Mouse (Mus musculus) splenic B cell, adult 2 months (primary cell): ENCODE measurements around the gene Pym1.
A peak's percentile ranks its signal among the peaks of the same experiment; 100 is the strongest.

Experiments used
- DNase-seq: peaks from one replicate; pipeline ENCODE4 v3.0.0-alpha.2; 2011; ENCODE audit warnings: low read depth, low spot score
- H3K27me3 ChIP-seq: 2 replicates; pipeline ENCODE4 v1.6.1; 2012; ENCODE audit warnings: mild to moderate bottlenecking, low read length, moderate library complexity, mixed read lengths; ENCODE audit not compliant: control insufficient read depth, poor library complexity, insufficient read depth, severe bottlenecking
- H3K36me3 ChIP-seq: 2 replicates; pipeline ENCODE4 v1.6.1; 2012; ENCODE audit warnings: mild to moderate bottlenecking, low read length, moderate library complexity, mixed read lengths; ENCODE audit not compliant: control insufficient read depth, poor library complexity, insufficient read depth, severe bottlenecking

The Pym1 gene

DNA sequence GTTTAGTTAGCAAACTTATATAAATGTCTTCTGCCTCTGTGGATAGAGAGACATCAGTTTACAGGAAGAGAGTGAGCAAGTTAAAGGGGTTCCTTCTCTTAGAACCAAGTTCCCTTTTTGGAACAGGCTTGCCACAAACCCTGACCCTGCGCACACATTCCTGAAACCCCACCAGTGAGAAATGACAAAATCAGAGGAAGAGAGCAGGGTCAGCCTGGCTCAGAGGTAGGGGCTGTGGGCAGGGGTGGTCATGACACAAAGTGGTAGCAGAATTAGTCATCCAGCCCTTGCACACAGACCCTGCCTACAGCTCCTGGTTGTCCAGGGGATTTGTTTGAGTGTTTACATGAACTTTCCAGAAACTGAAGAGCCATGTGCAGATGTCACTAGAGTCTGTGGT lies 32.5 kb downstream of the Pym1 start:
- no peak for DNase-seq
- H3K36me3 ChIP-seq, result no peaks in the 10 kb centered on the region
- no peaks in the 10 kb centered on the region for H3K27me3 ChIP-seq

DNA sequence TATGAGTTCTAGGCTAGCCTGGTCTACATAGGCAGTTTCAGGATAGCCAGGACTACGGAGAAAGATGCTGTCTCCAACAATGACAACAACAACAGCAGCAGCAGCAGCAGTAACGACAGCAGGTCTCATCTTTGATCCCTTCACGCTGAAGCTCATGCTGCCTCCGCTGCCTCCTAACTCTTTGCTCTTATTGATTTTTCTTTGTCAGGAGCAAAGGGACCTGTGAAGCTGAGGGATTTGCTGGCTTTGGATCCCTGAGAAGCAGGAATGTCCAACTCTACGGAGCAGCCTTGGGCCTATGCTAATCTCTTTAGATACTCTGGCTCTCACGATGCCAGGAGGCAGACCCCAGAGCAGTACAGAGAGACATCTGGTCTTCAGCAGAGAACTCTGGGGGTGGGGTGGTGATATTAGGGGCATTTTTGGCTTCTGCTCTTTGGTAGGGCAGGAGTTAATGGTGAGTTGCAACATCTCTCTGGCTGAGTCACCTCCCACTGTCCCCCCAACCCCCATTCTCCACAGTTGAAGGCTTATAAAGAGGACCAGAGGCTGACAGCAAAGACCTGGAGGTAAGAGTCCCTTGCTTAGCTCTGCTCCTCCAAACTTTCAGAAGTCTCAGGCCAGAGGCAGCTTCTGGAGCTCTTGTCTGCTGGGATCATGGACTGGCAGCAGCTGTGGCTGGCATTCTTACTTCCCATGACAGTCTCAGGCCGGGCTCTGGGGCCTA lies 42.9 kb downstream of the Pym1 start, which contains the start of gene Mmp19:
Gene Mmp19 (plus strand): TSS at position 513 of the 727 bp plus-strand sequence.
- no peaks in the 10 kb centered on the region for H3K36me3 ChIP-seq
- H3K27me3 ChIP-seq, result no peaks in the 10 kb centered on the region
- DNase-seq, result no peak

DNA sequence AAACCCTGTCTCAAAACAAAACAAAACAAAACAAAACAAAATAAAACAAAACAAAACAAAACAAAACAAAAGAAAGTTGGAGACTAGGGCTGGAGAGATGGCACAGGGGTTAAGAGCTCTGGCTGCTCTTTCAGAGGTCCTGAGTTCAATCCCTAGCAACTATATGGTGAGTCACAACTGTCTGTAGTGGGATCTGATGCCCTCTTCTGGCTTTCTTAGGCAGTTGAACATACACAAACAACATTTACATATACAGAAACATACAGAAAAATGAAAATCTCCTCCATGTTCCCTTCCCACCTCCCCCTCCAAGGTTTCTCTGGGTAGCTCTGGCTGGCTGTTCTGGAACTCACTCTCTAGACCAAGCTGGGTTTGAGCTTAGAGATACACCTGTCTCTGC lies 44.4 kb downstream of the Pym1 start:
- no peak for DNase-seq
- H3K36me3 ChIP-seq, result no peaks in the 10 kb centered on the region
- H3K27me3 ChIP-seq, result no peaks in the 10 kb centered on the region

DNA sequence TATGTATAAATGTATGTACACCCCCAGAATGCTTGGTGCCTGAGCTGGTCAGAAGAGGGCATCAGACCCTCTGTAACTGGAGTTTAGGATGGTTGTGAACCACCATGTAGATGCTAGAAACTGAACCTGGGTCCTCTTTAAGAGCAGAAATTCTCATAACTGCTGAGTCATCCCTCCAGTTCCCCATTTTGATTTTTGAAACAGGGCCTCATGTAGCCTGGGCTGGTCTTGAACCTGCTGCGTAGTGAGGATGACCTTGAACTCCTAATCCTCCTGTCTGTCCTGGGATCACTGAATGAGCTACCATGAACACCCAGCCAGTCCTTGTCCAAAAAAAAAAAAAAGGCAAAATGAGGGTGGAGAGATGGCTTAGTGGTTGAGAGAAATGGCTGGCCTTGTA lies 45.6 kb downstream of the Pym1 start:
- DNase-seq, result no peak
- H3K27me3 ChIP-seq, result no peaks in the 10 kb centered on the region
- H3K36me3 ChIP-seq, result no peaks in the 10 kb centered on the region

DNA sequence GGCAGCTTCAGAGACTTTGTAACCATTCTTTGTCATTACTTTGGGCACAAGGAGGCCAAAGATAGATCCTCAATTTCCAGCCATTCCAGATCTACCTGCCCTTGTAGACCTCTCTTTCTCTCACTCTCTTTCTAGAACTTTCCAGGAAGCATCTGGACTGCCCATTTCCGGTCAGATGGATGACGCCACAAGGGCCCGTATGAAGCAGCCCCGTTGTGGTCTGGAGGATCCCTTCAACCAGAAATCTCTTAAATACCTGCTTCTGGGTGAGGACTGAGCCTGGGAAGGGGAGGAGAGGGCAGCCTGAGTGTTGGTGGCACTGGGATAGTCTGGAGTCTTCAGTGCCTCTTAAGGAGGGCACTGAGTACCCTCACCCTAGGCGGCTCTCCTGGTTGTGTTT lies 46.7 kb downstream of the Pym1 start:
- DNase-seq, result no peak
- Histone ChIP-seq H3K27me3 (no peaks in the 10 kb centered on the region), H3K36me3 (no peaks in the 10 kb centered on the region)

DNA sequence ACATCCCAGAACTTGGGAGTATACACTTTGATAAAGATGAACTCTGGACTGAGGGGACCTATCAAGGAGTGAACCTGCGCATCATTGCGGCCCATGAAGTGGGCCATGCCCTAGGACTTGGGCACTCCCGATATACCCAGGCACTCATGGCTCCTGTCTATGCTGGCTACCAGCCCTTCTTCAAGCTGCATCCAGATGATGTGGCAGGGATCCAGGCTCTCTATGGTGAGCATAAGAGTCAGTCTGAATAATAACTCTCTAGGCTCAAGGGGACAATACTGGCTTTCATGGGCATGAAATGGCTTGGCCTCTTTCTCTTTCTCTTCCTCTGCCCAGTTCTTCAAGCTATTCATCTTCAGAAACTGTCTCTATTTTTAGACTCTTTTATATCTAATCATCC lies 47.9 kb downstream of the Pym1 start:
- H3K27me3 ChIP-seq, result no peaks in the 10 kb centered on the region
- H3K36me3 ChIP-seq, result 0 out of 2 replicates have a peak, but pooled peaks cover 2% of the 10 kb centered on the region
- DNase-seq, result no peak

DNA sequence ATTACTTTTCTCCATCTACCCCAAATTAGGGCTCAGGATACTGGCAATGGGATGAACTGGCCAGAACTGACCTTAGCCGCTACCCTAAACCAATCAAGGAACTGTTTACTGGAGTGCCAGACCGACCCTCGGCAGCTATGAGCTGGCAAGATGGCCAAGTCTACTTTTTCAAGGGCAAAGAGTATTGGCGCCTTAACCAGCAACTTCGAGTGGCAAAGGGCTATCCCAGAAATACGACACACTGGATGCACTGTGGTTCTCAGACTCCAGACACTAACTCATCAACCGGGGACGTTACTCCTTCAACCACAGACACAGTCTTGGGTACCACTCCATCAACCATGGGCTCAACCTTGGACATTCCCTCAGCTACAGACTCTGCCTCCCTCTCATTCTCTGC lies 51.0 kb downstream of the Pym1 start:
- Histone ChIP-seq H3K36me3 (0 out of 2 replicates have a peak, but pooled peaks cover 2% of the 10 kb centered on the region), H3K27me3 (no peaks in the 10 kb centered on the region)
- DNase-seq, result no peak

DNA sequence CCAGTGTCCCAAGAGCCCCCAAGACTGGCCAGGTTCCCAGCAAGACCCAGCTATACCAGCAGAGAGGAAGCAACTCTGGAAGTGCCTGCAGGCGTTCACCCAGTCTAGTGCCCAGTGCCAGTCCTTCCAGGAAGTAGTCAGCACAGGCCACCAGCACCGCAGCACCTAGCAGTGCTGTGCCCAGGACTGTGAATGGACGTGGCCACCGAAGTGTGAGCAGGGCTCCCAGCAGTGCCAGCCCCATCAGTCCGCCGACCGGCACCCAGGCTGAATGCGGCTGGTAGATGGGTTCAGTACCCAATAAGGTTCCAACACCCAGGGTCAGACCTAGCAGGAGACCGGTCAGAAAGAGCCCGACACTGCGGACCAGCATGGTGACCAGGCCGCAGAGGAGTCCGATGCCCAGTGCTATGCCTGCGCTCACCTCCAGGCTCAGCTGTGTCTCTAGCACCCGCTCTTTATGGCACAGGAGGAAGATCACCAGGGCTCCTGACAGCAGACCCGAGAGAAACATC lies 54.3 kb downstream of the Pym1 start:
- H3K36me3 ChIP-seq, result 0 out of 2 replicates have a peak, but pooled peaks cover 2% of the 10 kb centered on the region
- no peak for DNase-seq
- no peaks in the 10 kb centered on the region for H3K27me3 ChIP-seq

DNA sequence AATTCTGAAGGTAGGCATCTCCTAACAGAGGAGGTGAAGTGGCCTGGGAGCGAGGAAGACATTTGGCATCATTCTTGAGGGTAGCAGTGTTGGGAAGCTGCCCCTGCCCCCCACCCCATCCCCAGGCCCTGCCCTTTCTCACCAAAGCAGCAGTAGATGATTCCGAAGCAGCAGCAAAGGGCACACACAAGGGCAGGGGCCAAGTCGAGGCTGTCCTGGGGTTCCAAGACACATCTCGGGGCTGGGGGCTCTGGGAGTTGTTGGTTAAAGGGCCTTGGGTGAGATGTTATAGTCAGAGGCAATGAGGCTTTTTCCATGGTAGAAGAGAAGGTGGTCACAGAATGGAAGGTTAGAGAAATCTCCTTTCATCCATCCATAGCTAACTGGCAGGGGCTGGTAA lies 55.3 kb downstream of the Pym1 start:
- DNase-seq, result no peak
- no peaks in the 10 kb centered on the region for H3K27me3 ChIP-seq
- 0 out of 2 replicates have a peak, but pooled peaks cover 2% of the 10 kb centered on the region for H3K36me3 ChIP-seq

DNA sequence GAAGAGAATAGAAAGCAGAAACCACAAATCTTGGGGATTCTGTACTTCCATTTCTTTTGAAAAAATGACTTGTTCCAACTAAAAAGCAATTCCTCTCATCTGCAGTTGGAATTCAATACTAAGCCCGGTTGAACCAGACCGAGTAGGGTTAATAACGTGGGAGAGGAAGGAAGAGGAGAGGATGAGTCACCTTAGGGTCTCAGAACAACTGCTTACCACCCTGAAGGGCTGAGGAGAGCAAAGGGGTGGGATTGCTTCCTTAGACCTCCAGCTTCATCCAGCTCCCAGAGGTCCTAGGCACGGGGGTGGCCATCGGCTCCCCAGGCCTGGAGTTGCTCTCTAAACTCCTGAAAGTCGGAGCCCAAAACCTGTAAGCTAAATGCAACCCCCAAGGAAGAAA lies 55.7 kb downstream of the Pym1 start:
- Histone ChIP-seq H3K36me3 (0 out of 2 replicates have a peak, but pooled peaks cover 2% of the 10 kb centered on the region), H3K27me3 (no peaks in the 10 kb centered on the region)
- no peak for DNase-seq

DNA sequence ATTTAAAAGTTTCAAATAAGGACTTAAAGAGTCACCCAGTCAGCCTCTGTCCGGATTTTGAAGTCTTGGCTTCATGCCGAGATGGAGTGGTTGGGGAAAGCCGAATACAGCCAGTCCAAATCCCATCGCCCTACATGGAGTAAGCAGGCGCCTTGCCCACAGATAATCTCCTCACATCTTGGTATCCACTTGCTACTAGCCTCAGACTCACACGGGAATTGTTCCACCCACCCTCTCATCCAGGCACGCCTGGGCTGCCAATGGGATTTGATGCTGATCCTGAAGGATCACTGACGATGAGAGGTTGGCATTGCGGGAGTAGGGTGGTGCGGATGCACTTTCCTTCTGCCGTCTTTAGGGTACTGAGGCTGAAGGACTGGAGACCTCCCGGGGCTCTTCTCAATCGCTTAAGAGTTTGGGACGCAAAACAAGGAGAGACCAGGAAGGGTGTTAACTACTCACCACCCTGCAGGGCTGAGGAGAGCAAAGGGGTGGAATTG lies 56.1 kb downstream of the Pym1 start, which contains the start of gene Dnajc14:
Gene Dnajc14 (plus strand): TSS at position 292 of the 500 bp plus-strand sequence.
- Histone ChIP-seq H3K27me3 (no peaks in the 10 kb centered on the region), H3K36me3 (peaks cover 2% of the 10 kb centered on the region; the same call in 1 of the 2 replicates)
- DNase-seq, result no peak

DNA sequence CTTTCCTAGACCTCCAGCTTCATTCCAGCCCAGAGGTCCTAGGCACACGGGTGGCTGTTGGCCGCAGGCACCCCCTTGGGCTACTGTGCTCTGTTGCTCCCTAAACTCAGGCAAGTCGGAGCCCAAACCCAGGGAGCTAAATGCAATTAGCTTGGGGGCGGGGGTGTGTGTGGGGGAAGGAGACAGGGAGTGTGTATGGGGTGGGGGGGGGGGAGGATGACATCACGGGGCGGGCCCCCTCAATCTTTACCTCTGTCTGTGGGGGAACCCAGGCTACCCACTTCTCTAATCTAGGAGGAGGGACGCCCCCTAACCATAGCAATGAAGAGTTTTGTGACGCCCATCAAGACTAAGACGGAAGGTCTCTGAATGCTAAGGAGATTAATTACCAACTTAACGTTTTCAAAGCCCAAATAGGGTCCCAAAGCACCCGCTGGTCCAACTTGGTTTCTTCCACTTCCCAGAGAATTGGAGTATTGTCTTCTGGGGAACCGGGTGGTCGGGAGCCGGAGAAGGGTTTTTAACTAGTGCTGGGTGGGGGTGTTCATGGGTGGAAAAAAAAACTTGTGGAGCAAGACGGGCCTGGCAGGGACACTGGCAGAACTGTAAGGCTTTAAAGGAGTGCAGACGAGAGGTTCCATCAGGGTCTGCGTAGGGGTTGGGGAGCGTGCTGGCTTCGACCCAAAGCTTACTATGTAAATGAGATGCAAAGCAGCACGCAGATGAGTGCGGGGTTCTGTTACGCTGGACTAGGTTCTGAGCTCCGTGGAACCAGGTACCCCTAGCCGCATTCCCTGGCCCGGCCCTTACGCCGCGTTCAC lies 56.8 kb downstream of the Pym1 start, which contains the start of gene Tmem198b:
Gene Tmem198b (minus strand): TSS at position 100 of the 821 bp plus-strand sequence.
- Histone ChIP-seq H3K27me3 (no peaks in the 10 kb centered on the region), H3K36me3 (peaks cover 5% of the 10 kb centered on the region; the same call in 1 of the 2 replicates)
- peak; percentile 88 for DNase-seq

DNA sequence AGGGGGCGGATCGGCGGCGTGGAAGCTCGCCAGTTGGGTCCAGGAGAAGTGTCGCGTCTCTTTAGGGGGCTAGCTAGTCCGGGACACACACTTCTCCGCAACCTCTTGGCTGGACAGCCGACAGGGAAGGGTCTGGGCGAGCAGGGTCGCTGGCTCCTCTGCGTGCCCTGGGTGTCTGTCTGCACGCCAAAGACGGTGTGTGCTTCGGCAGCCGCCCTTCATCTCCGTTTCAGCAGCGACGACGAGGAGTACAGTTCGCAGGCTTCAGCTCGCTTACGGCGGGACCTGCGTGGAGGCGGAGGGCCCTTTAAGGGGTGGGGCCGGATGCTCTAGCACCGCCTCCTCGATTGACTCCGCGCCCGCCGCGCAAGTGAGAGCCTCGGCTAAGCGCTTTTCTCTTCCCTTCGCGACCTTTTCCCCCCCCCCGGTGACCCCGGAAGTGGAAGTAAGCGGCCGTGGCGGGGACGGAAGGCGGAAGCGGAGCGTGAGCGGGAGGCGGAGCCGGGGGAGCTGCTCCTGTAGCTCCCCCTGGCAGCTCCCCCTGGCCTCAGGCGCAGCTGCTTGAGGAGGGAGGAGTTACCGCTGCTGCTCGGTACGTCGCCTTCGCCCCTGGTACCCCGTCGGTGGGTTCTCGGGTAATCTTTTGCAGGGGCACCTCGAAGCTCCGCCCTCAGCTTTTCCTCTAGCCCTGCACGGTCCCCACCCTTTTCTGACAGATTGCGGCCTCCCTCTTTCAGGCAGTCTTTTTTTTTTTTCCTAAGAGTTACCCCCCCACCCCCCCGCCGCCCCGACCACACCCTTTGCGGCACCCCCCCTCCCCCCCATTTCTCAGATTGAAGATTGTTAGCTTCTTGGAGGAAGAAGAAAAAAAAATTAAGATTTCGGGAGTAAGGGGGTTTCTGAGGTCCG lies 57.7 kb downstream of the Pym1 start:
- peak; percentile 98 for DNase-seq
- H3K36me3 ChIP-seq, result peaks cover 5% of the 10 kb centered on the region; the same call in 1 of the 2 replicates
- H3K27me3 ChIP-seq, result no peaks in the 10 kb centered on the region

DNA sequence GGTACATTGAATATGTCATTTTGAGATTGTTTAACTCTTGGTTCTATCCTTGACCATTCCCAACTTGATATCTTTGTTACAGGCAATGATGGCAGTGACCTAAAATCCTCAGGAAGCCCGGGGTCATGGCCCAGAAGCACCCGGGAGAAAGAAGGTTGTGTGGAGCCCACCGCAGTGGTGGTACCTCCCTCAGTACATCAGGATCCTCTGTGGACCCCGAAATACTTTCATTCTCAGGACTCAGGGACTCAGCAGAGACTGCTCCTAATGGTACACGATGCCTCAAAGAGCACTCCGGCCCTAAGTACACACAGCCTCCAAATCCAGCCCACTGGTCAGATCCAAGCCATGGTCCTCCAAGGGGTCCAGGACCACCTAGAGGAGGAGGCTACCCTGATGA lies 58.4 kb downstream of the Pym1 start:
- no peak for DNase-seq
- no peaks in the 10 kb centered on the region for H3K27me3 ChIP-seq
- peaks cover 5% of the 10 kb centered on the region; the same call in 1 of the 2 replicates for H3K36me3 ChIP-seq
